Mouse (Mus musculus): ENCODE measurements around the gene Eif2s3x. TPM values are rescaled to one million over a fixed set of nuclear protein-coding genes. Genes with fewer than 3 reads are reported as not detected.
"Not testable (repeated sequence)": the region's sequence is repeated elsewhere in the genome, so short reads cannot be mapped to it uniquely, and the experiment has no call there.

The Eif2s3x gene
- polyA plus RNA-seq, 1 experiment = 23.6 TPM

GRCm38 (mm10) chrX:94213384-94213783 is 722 bp upstream of the Eif2s3x start:
- no peaks in the 10 kb centered on the region for H3K4me1 ChIP-seq (ENCODE audit: control insufficient read depth, insufficient read depth, insufficient read length)
- no peaks in the 10 kb centered on the region; the same call in 1 of the 2 replicates for H3K36me3 ChIP-seq (ENCODE audit: control insufficient read depth, insufficient read depth, low read length)
- 0 out of 2 replicates have a peak overlapping the region, but pooled peaks have one; percentile 5 for H3K27ac ChIP-seq (ENCODE audit: insufficient read depth, low read length)
- no peak for DNase-seq (ENCODE audit: low read depth in 1 of 2, low spot score in 2 of 2)
- WGBS = 3% methylated on average over 7 of the region's 7 CpGs
- TF ChIP-seq POLR2A (IDR thresholded peaks at IDR 0.05; ENCODE audit: low read depth, low read length) = no peak
- no peaks in the 10 kb centered on the region for H3K27me3 ChIP-seq (ENCODE audit: control insufficient read depth, insufficient read depth, low read length)
- peak overlapping the region; percentile 100; the same call in 1 of the 2 replicates for H3K4me3 ChIP-seq (ENCODE audit: extremely low read depth, insufficient read depth, insufficient read length)

GRCm38 (mm10) chrX:94212264-94212596 is 432 bp downstream of the Eif2s3x start:
- Histone ChIP-seq H3K36me3 (ENCODE audit: control insufficient read depth, insufficient read depth, low read length) (peaks cover 1% of the 10 kb centered on the region; the same call in 1 of the 2 replicates), H3K4me3 (ENCODE audit: extremely low read depth, insufficient read depth, insufficient read length) (peak overlapping the region; percentile 100), H3K27ac (ENCODE audit: insufficient read depth, low read length) (peak overlapping the region; percentile 94), H3K27me3 (ENCODE audit: control insufficient read depth, insufficient read depth, low read length) (no peaks in the 10 kb centered on the region), H3K4me1 (ENCODE audit: control insufficient read depth, insufficient read depth, insufficient read length) (no peaks in the 10 kb centered on the region)
- TF ChIP-seq POLR2A (IDR thresholded peaks at IDR 0.05; ENCODE audit: low read depth, low read length) = no peak
- no peak for TF ChIP-seq CTCF (IDR thresholded peaks at IDR 0.05; ENCODE audit: extremely low read depth, insufficient read depth, insufficient read length, insufficient replicate concordance)
- no peak for DNase-seq (ENCODE audit: low read depth in 1 of 2, low spot score in 2 of 2)
- 1% methylated on average over 12 of the region's 12 CpGs for WGBS

- Histone ChIP-seq H3K27me3 (ENCODE audit: control insufficient read depth, insufficient read depth, low read length) (no peaks in the 10 kb centered on the region), H3K4me1 (ENCODE audit: control insufficient read depth, insufficient read depth, insufficient read length) (no peaks in the 10 kb centered on the region), H3K36me3 (ENCODE audit: control insufficient read depth, insufficient read depth, low read length) (peaks cover 12% of the 10 kb centered on the region), H3K4me3 (ENCODE audit: extremely low read depth, insufficient read depth, insufficient read length) (no peak overlapping the region), H3K27ac (ENCODE audit: insufficient read depth, low read length) (no peak overlapping the region)
- TF ChIP-seq CTCF (IDR thresholded peaks at IDR 0.05; ENCODE audit: extremely low read depth, insufficient read depth, insufficient read length, insufficient replicate concordance) = no peak
- no peak for TF ChIP-seq POLR2A (IDR thresholded peaks at IDR 0.05; ENCODE audit: low read depth, low read length)
- WGBS = 86% methylated on average over 5 of the region's 5 CpGs
- peak in 1 of 2 experiments; percentile 4 for DNase-seq (ENCODE audit: low read depth in 1 of 2, low spot score in 2 of 2)
Observed at GRCm38 (mm10) chrX:94197789-94198188, 14.9 kb downstream of the Eif2s3x start.

GRCm38 (mm10) chrX:94193901-94194300 is 18.8 kb downstream of the Eif2s3x start:
- peak in 1 of 2 experiments; percentile 8 for DNase-seq (ENCODE audit: low read depth in 1 of 2, low spot score in 2 of 2)

GRCm38 (mm10) chrX:94185156-94185555 is 27.5 kb downstream of the Eif2s3x start:
- WGBS = 52% methylated on average over 1 of the region's 1 CpGs
- Histone ChIP-seq H3K4me3 (ENCODE audit: extremely low read depth, insufficient read depth, insufficient read length) (no peak overlapping the region), H3K4me1 (ENCODE audit: control insufficient read depth, insufficient read depth, insufficient read length) (no peaks in the 10 kb centered on the region), H3K36me3 (ENCODE audit: control insufficient read depth, insufficient read depth, low read length) (no peaks in the 10 kb centered on the region), H3K27ac (ENCODE audit: insufficient read depth, low read length) (no peak overlapping the region), H3K27me3 (ENCODE audit: control insufficient read depth, insufficient read depth, low read length) (no peaks in the 10 kb centered on the region)
- DNase-seq (ENCODE audit: low read depth in 1 of 2, low spot score in 2 of 2) = no peak
- TF ChIP-seq POLR2A (IDR thresholded peaks at IDR 0.05; ENCODE audit: low read depth, low read length) = no peak
- TF ChIP-seq CTCF (IDR thresholded peaks at IDR 0.05; ENCODE audit: extremely low read depth, insufficient read depth, insufficient read length, insufficient replicate concordance) = no peak

More at GRCm38 (mm10) chrX:94193901-94194300, 18.8 kb downstream of the Eif2s3x start:
- H3K4me3 ChIP-seq (ENCODE audit: extremely low read depth, insufficient read depth, insufficient read length); H3K27ac ChIP-seq (ENCODE audit: insufficient read depth, low read length); H3K27me3 ChIP-seq (ENCODE audit: control insufficient read depth, insufficient read depth, low read length); H3K4me1 ChIP-seq (ENCODE audit: control insufficient read depth, insufficient read depth, insufficient read length): not testable (repeated sequence)
- WGBS = 67% methylated on average over 4 of the region's 4 CpGs
- H3K36me3 ChIP-seq (ENCODE audit: control insufficient read depth, insufficient read depth, low read length) = peaks cover 13% of the 10 kb centered on the region

GRCm38 (mm10) chrX:94183814-94184213 is 28.8 kb downstream of the Eif2s3x start:
- H3K27ac ChIP-seq (ENCODE audit: insufficient read depth, low read length) = no peak overlapping the region
- no peak for TF ChIP-seq POLR2A (IDR thresholded peaks at IDR 0.05; ENCODE audit: low read depth, low read length)
- TF ChIP-seq CTCF (IDR thresholded peaks at IDR 0.05; ENCODE audit: extremely low read depth, insufficient read depth, insufficient read length, insufficient replicate concordance) = no peak
- WGBS = 73% methylated on average over 3 of the region's 3 CpGs

GRCm38 (mm10) chrX:94177715-94178340 is 34.8 kb downstream of the Eif2s3x start:
- WGBS = 1% methylated on average over 55 of the region's 55 CpGs
- peak overlapping the region; percentile 100 for H3K27ac ChIP-seq (ENCODE audit: insufficient read depth, low read length)
- no peaks in the 10 kb centered on the region for H3K27me3 ChIP-seq (ENCODE audit: control insufficient read depth, insufficient read depth, low read length)
- peak overlapping the region; percentile 66 for H3K4me3 ChIP-seq (ENCODE audit: extremely low read depth, insufficient read depth, insufficient read length)
- peak; percentile 84 to 91 for DNase-seq (ENCODE audit: low read depth in 1 of 2, low spot score in 2 of 2)
- no peaks in the 10 kb centered on the region for H3K36me3 ChIP-seq (ENCODE audit: control insufficient read depth, insufficient read depth, low read length)
- no peaks in the 10 kb centered on the region for H3K4me1 ChIP-seq (ENCODE audit: control insufficient read depth, insufficient read depth, insufficient read length)
- TF ChIP-seq POLR2A (IDR thresholded peaks at IDR 0.05; ENCODE audit: low read depth, low read length) (peak; percentile 26), CTCF (IDR thresholded peaks at IDR 0.05; ENCODE audit: extremely low read depth, insufficient read depth, insufficient read length, insufficient replicate concordance) (no peak)

More at GRCm38 (mm10) chrX:94183814-94184213, 28.8 kb downstream of the Eif2s3x start:
- no peaks in the 10 kb centered on the region for H3K27me3 ChIP-seq (ENCODE audit: control insufficient read depth, insufficient read depth, low read length)
- no peak overlapping the region for H3K4me3 ChIP-seq (ENCODE audit: extremely low read depth, insufficient read depth, insufficient read length)
- H3K36me3 ChIP-seq (ENCODE audit: control insufficient read depth, insufficient read depth, low read length) = no peaks in the 10 kb centered on the region
- no peaks in the 10 kb centered on the region for H3K4me1 ChIP-seq (ENCODE audit: control insufficient read depth, insufficient read depth, insufficient read length)
- no peak for DNase-seq (ENCODE audit: low read depth in 1 of 2, low spot score in 2 of 2)

Data from spleen, adult 2 months (tissue).